Mouse (Mus musculus): ENCODE measurements around the gene Srsf4. TPM values are rescaled to one million over a fixed set of nuclear protein-coding genes. Genes with fewer than 3 reads are reported as not detected.

The Srsf4 gene
- polyA plus RNA-seq, 1 experiment, result 67.9 TPM

DNA sequence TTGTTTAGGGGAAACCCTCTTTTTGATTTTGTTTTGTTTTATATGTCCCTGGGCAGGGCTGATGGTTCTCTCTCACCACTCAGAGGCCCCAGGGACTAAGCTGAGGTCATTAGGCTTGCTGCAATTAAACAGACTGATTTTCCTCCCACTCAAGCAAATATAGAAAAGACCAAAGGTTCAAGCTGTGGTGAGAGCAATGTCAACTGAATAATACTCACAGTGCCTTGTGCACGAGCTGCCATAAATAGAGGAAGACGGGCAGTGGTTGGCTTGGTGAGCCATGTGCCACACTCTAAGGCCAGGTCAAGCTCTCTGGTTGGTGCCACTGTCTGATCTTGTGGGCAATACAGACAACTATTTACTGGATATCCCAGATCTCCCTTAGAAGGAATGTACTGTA, 66.0 kb downstream of the Srsf4 start:
- TF ChIP-seq POLR2A (IDR thresholded peaks at IDR 0.05; ENCODE audit: extremely low read depth, insufficient read depth, low read length), result no peak
- no peak for TF ChIP-seq CTCF (IDR thresholded peaks at IDR 0.05; ENCODE audit: extremely low read depth, insufficient read depth, low read length)
- Histone ChIP-seq H3K4me3 (ENCODE audit: insufficient read depth, low read length) (no peak overlapping the region), H3K4me1 (ENCODE audit: control insufficient read depth, insufficient read depth, low read length) (no peaks in the 10 kb centered on the region; the same call in 1 of the 2 replicates), H3K27ac (ENCODE audit: insufficient read depth, low read length) (no peak overlapping the region)

DNA sequence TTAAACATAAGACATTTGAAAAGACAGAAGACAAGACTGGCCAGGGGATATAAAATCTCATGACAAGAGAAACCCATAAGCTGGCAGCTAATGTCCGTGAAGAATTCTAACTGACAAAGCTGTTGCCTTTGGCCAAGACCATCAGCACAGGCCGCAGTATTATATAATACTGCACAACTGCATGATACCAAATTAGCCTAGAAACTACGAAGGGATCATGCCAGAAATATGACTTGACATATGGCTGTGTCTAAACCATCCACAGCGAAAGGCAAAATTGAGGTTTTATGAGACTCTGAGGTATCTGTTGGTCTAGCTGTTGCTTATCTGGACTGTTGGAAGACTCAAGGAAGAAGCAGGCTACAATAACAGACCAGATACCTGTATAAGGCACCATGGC, 67.4 kb downstream of the Srsf4 start:
- Histone ChIP-seq H3K4me3 (ENCODE audit: insufficient read depth, low read length) (no peak overlapping the region), H3K27ac (ENCODE audit: insufficient read depth, low read length) (no peak overlapping the region), H3K4me1 (ENCODE audit: control insufficient read depth, insufficient read depth, low read length) (no peaks in the 10 kb centered on the region; the same call in 1 of the 2 replicates)
- TF ChIP-seq CTCF (IDR thresholded peaks at IDR 0.05; ENCODE audit: extremely low read depth, insufficient read depth, low read length), result no peak
- no peak for TF ChIP-seq POLR2A (IDR thresholded peaks at IDR 0.05; ENCODE audit: extremely low read depth, insufficient read depth, low read length)

- H3K4me3 ChIP-seq (ENCODE audit: insufficient read depth, low read length), result no peak overlapping the region
- no peak for TF ChIP-seq POLR2A (IDR thresholded peaks at IDR 0.05; ENCODE audit: extremely low read depth, insufficient read depth, low read length)
- TF ChIP-seq CTCF (IDR thresholded peaks at IDR 0.05; ENCODE audit: extremely low read depth, insufficient read depth, low read length), result no peak
- peak overlapping the region; percentile 84 for H3K27ac ChIP-seq (ENCODE audit: insufficient read depth, low read length)
- no peaks in the 10 kb centered on the region for H3K4me1 ChIP-seq (ENCODE audit: control insufficient read depth, insufficient read depth, low read length)
These were observed 74.4 kb downstream of the Srsf4 start for GRCm38 (mm10) chr4:131947848-131948247.

- TF ChIP-seq POLR2A (IDR thresholded peaks at IDR 0.05; ENCODE audit: extremely low read depth, insufficient read depth, low read length), result no peak
- no peak for TF ChIP-seq CTCF (IDR thresholded peaks at IDR 0.05; ENCODE audit: extremely low read depth, insufficient read depth, low read length)
- H3K27ac ChIP-seq (ENCODE audit: insufficient read depth, low read length), result no peak overlapping the region
- no peaks in the 10 kb centered on the region for H3K4me1 ChIP-seq (ENCODE audit: control insufficient read depth, insufficient read depth, low read length)
- no peak overlapping the region for H3K4me3 ChIP-seq (ENCODE audit: insufficient read depth, low read length)
These were observed 76.5 kb downstream of the Srsf4 start for GRCm38 (mm10) chr4:131949903-131950302.

DNA sequence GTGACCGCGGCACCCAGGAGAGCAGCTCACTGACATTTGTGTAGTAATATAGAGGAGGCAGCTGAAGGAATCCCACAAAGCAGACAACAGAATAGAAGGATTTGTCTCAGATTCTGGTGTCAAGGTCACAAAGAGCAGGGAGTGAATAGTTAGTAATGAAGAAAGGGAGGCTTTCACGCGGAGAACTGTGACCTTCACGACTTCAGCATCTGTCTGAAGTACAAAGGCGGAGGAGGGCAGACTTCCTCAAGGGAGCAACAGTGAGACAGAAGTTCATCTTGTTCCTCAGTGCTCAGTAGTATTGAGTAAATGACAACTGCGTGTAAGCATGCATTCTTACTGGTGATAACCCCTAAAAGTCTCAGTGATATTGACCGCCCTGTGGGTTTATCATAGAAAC, 77.2 kb downstream of the Srsf4 start:
- Histone ChIP-seq H3K4me1 (ENCODE audit: control insufficient read depth, insufficient read depth, low read length) (no peaks in the 10 kb centered on the region), H3K4me3 (ENCODE audit: insufficient read depth, low read length) (no peak overlapping the region), H3K27ac (ENCODE audit: insufficient read depth, low read length) (no peak overlapping the region)
- TF ChIP-seq CTCF (IDR thresholded peaks at IDR 0.05; ENCODE audit: extremely low read depth, insufficient read depth, low read length) (no peak), POLR2A (IDR thresholded peaks at IDR 0.05; ENCODE audit: extremely low read depth, insufficient read depth, low read length) (no peak)

Other genes with a start within 250 kb of the Srsf4 start
- gene Ptpru, start 35.3 kb upstream of the Srsf4 start, polyA plus RNA-seq (2012; rRNA removed), result 46.0 and 46.1 TPM in 2 replicates
- 45.2 and 51.4 TPM in 2 replicates for gene Mecr, start 30.1 kb upstream of the Srsf4 start, polyA plus RNA-seq (2012; rRNA removed)
- gene Tmem200b, start 48.2 kb downstream of the Srsf4 start, polyA plus RNA-seq (2012; rRNA removed), result 6.2 and 9.0 TPM in 2 replicates
- 0.10 and 0.19 TPM in 2 replicates for gene Gm10300, start 201.1 kb downstream of the Srsf4 start, polyA plus RNA-seq (2012; rRNA removed)
- 36.5 and 37.8 TPM in 2 replicates for gene Epb41, start 201.7 kb downstream of the Srsf4 start, polyA plus RNA-seq (2012; rRNA removed)